Comparison of ENCODE assay signal across 8 mouse cellular contexts in genomic region chr7:16051883-16052595, GRCm38 (mm10). TPM values are rescaled to one million over a fixed set of nuclear protein-coding genes. Genes with fewer than 3 reads are reported as not detected.
DNase-seq lines count a peak whose midpoint lies in the region; ATAC-seq lines count a peak whose summit lies in the region.

No protein-coding gene starts in this region.

- H3K4me1 ChIP-seq in hindbrain, embryonic 11.5 days (replicated peaks; ENCODE audit: control insufficient read depth, insufficient read depth, low read length) = no peaks in the 10 kb centered on the region; the same call in 1 of the 2 replicates

- no peak for ATAC-seq in hindbrain, embryonic 11.5 days (ENCODE audit: low FRiP score)

- no peaks in the 10 kb centered on the region for H3K27me3 ChIP-seq in hindbrain, embryonic 11.5 days (ENCODE audit: control insufficient read depth, insufficient read depth, low read length)

- peak; percentile 73 for DNase-seq in Muller cell, postnatal 12 days (ENCODE audit: inconsistent ontology term)
- peak; percentile 83 for DNase-seq in cerebellum, adult 9-10 months
- peak; percentile 62 to 85 for DNase-seq in frontal cortex, adult 2 months (ENCODE audit: extremely low spot score in 1 of 2, low spot score in 1 of 2)
- DNase-seq in hindbrain, embryonic 11.5 days (ENCODE audit: low spot score) = peak; percentile 83
- DNase-seq in layer of hippocampus, postnatal 25 days (ENCODE audit: extremely low spot score in 1 of 2, low spot score in 1 of 2) = peak; percentile 54 to 80
- peak; percentile 87 for DNase-seq in lung, postnatal 25 days (ENCODE audit: low spot score)
- peak; percentile 86 for DNase-seq in retina, embryonic 14.5 days (ENCODE audit: low spot score)
- peak; percentile 84 to 85 for DNase-seq in thymus, postnatal 36 days

- 8% methylated on average over 19 of the region's 19 CpGs for WGBS in hindbrain, embryonic 11.5 days

- H3K9me3 ChIP-seq in hindbrain, embryonic 11.5 days (ENCODE audit: control insufficient read depth, low read length) = no peaks in the 10 kb centered on the region

- peak overlapping the region; percentile 33 for H3K4me3 ChIP-seq in hindbrain, embryonic 11.5 days (ENCODE audit: low read depth, low read length)

- no peaks in the 10 kb centered on the region for H3K36me3 ChIP-seq in hindbrain, embryonic 11.5 days (ENCODE audit: control insufficient read depth, insufficient read depth, low read length)

- peak overlapping the region; percentile 68; the same call in 1 of the 2 replicates for H3K27ac ChIP-seq in hindbrain, embryonic 11.5 days (ENCODE audit: low read depth, low read length)

- H3K9ac ChIP-seq in hindbrain, embryonic 11.5 days (ENCODE audit: low read depth, low read length) = peak overlapping the region; percentile 32

- peak overlapping the region; percentile 60 for H3K4me2 ChIP-seq in hindbrain, embryonic 11.5 days (replicated peaks; ENCODE audit: low read depth, low read length)

RNA-seq across cellular contexts. Expression of gene Bicra, which starts 4.3 kb away (rescaled TPM):
- polyA plus RNA-seq in frontal cortex, adult 2 months (2012; rRNA removed) = 10.2 and 10.6 TPM in 2 replicates
- 6.6 and 9.2 TPM in 2 replicates for polyA plus RNA-seq in hindbrain, embryonic 11.5 days (2014; fragmentation: Nextera tagmentation; extraction: Ambion mirVana)
- total RNA-seq in layer of hippocampus, postnatal 25 days (2021) = 10 to 100 TPM; 15.9 to 23.2 TPM

RNA-seq across cellular contexts. Expression of gene Zfp541, which starts 9.6 kb away (rescaled TPM):
- polyA plus RNA-seq in frontal cortex, adult 2 months (2012; rRNA removed) = 0.40 and 0.42 TPM in 2 replicates
- not detected in 2 replicates for polyA plus RNA-seq in hindbrain, embryonic 11.5 days (2014; fragmentation: Nextera tagmentation; extraction: Ambion mirVana)
- total RNA-seq in layer of hippocampus, postnatal 25 days (2021) = under 1 TPM; 0.44 to 0.66 TPM

RNA-seq across cellular contexts. Expression of gene Napa, which starts 46.2 kb away (rescaled TPM):
- 368 and 442 TPM in 2 replicates for polyA plus RNA-seq in frontal cortex, adult 2 months (2012; rRNA removed)
- polyA plus RNA-seq in hindbrain, embryonic 11.5 days (2014; fragmentation: Nextera tagmentation; extraction: Ambion mirVana) = 176 and 177 TPM in 2 replicates
- total RNA-seq in layer of hippocampus, postnatal 25 days (2021) = 100 to 1,000 TPM; 282 to 301 TPM
